In the genomic region with DNA sequence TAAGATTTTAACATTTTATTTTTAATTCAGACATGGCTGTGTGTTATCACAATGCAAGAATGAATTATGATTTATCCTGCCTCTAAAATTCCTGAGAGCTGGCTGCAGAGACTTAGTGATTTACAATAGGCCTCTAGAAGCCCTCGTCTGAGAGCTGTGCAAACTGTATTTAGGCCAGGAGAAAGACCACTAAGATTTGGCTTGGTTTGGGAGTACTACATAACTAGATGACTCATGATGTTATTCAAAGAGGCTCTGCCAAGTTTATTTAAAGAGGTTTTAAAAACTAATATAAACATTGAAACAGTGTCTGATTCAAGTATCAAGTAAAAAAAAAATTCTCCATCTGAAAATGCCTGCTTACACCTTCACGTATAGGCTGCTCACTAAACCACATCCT, we compare ENCODE assay signal across 19 mouse cellular contexts.
DNase-seq lines count a peak whose midpoint lies in the region; ATAC-seq and TF ChIP-seq lines count a peak whose summit lies in the region.
"Had no signal": no experiment of that assay in that cellular context is flagged by ENCODE, and none has a peak within 500 bp of the region (broad histone marks: within the 10 kb centered on the region; RNA-seq: fewer than 3 reads in every experiment).

No protein-coding gene starts in this region.

- TF ChIP-seq EP300 in lung, postnatal 0 days (IDR thresholded peaks at IDR 0.05): no peak

- 0 out of 2 replicates have a peak, but pooled peaks have one; percentile 60 for ATAC-seq in kidney, embryonic 15.5 days (replicated peaks; ENCODE audit: low FRiP score)
- peak; percentile 52; the same call in 1 of the 2 replicates for ATAC-seq in lung, postnatal 0 days
- peak; percentile 59 for ATAC-seq in stomach, embryonic 15.5 days (ENCODE audit: insufficient read depth, low FRiP score, low read depth)
- no peak for ATAC-seq in activated CD4-positive, CD25-positive, alpha-beta regulatory T cell, adult 4 months
- ATAC-seq: liver, postnatal 0 days; midbrain, embryonic 16.5 days had no signal

- H3K27me3 ChIP-seq in kidney, embryonic 15.5 days: no peaks in the 10 kb centered on the region
- H3K27me3 ChIP-seq in lung, postnatal 0 days (replicated peaks; ENCODE audit: insufficient read depth, low read length): no peaks in the 10 kb centered on the region
- no peaks in the 10 kb centered on the region for H3K27me3 ChIP-seq in stomach, embryonic 15.5 days (replicated peaks)
- H3K27me3 ChIP-seq: embryonic facial prominence, embryonic 15.5 days; forebrain, embryonic 12.5 days; heart, embryonic 13.5 days; hindbrain, embryonic 15.5 days; neural tube, embryonic 15.5 days had no signal

- TF ChIP-seq CTCF in lung, postnatal 0 days (IDR thresholded peaks at IDR 0.05): no peak

- no peak overlapping the region for H3K9ac ChIP-seq in kidney, embryonic 15.5 days
- H3K9ac ChIP-seq in lung, postnatal 0 days (replicated peaks; ENCODE audit: low read depth): no peak overlapping the region
- H3K9ac ChIP-seq in stomach, embryonic 15.5 days: no peak overlapping the region
- H3K9ac ChIP-seq: embryonic facial prominence, embryonic 15.5 days; forebrain, embryonic 12.5 days; heart, embryonic 13.5 days; hindbrain, embryonic 15.5 days; liver, postnatal 0 days; neural tube, embryonic 15.5 days had no signal

- H3K9me3 ChIP-seq in kidney, embryonic 15.5 days (replicated peaks): no peaks in the 10 kb centered on the region
- H3K9me3 ChIP-seq in lung, postnatal 0 days (ENCODE audit: low read length): no peaks in the 10 kb centered on the region
- H3K9me3 ChIP-seq in stomach, embryonic 15.5 days: no peaks in the 10 kb centered on the region
- H3K9me3 ChIP-seq: embryonic facial prominence, embryonic 15.5 days; forebrain, embryonic 12.5 days; hindbrain, embryonic 15.5 days; neural tube, embryonic 15.5 days had no signal

- intact Hi-C loops in left cerebral cortex, postnatal 4 days (cut with DNase I): no loop called here

- peaks cover 10% of the 10 kb centered on the region; the same call in 1 of the 2 replicates for H3K4me1 ChIP-seq in kidney, embryonic 15.5 days
- no peaks in the 10 kb centered on the region; the same call in 1 of the 2 replicates for H3K4me1 ChIP-seq in lung, postnatal 0 days (ENCODE audit: insufficient read depth, low read depth, low read length)
- H3K4me1 ChIP-seq in stomach, embryonic 15.5 days: peaks cover 13% of the 10 kb centered on the region
- H3K4me1 ChIP-seq: forebrain, embryonic 12.5 days; heart, embryonic 13.5 days; hindbrain, embryonic 15.5 days had no signal

- no peaks in the 10 kb centered on the region for H3K36me3 ChIP-seq in kidney, embryonic 15.5 days
- no peaks in the 10 kb centered on the region for H3K36me3 ChIP-seq in lung, postnatal 0 days (ENCODE audit: insufficient read depth, low read length)
- no peaks in the 10 kb centered on the region for H3K36me3 ChIP-seq in stomach, embryonic 15.5 days
- H3K36me3 ChIP-seq: embryonic facial prominence, embryonic 15.5 days; forebrain, embryonic 12.5 days; heart, embryonic 13.5 days; hindbrain, embryonic 15.5 days; neural tube, embryonic 15.5 days had no signal

- WGBS in kidney, embryonic 15.5 days: 49% methylated on average over 2 of the region's 2 CpGs
- 34% methylated on average over 2 of the region's 2 CpGs for WGBS in lung, postnatal 0 days
- 39% methylated on average over 2 of the region's 2 CpGs for WGBS in stomach, embryonic 15.5 days

- H3K4me2 ChIP-seq in kidney, embryonic 15.5 days: no peak overlapping the region
- H3K4me2 ChIP-seq in lung, postnatal 0 days (replicated peaks; ENCODE audit: low read depth, low read length): no peak overlapping the region
- no peak overlapping the region for H3K4me2 ChIP-seq in stomach, embryonic 15.5 days
- H3K4me2 ChIP-seq: embryonic facial prominence, embryonic 15.5 days; forebrain, embryonic 12.5 days; heart, embryonic 13.5 days; hindbrain, embryonic 15.5 days; neural tube, embryonic 15.5 days had no signal

- H3K27ac ChIP-seq in kidney, embryonic 15.5 days: peak overlapping the region; percentile 63
- H3K27ac ChIP-seq in lung, postnatal 0 days (ENCODE audit: low read length): no peak overlapping the region
- H3K27ac ChIP-seq in stomach, embryonic 15.5 days: peak overlapping the region; percentile 84
- H3K27ac ChIP-seq: embryonic facial prominence, embryonic 15.5 days; forebrain, embryonic 12.5 days; heart, embryonic 13.5 days; hindbrain, embryonic 15.5 days; neural tube, embryonic 15.5 days had no signal

- H3K4me3 ChIP-seq in kidney, embryonic 15.5 days (replicated peaks): no peak overlapping the region
- H3K4me3 ChIP-seq in lung, postnatal 0 days (ENCODE audit: low read depth, low read length): no peak overlapping the region
- H3K4me3 ChIP-seq in stomach, embryonic 15.5 days (replicated peaks): no peak overlapping the region
- H3K4me3 ChIP-seq: embryonic facial prominence, embryonic 15.5 days; forebrain, embryonic 12.5 days; heart, embryonic 13.5 days; hindbrain, embryonic 15.5 days; neural tube, embryonic 15.5 days had no signal

- DNase-seq in kidney, postnatal 14 days: no peak
- DNase-seq in lung, postnatal 0 days (ENCODE audit: low spot score): peak; percentile 68
- no peak for DNase-seq in lung, postnatal 10 days
- DNase-seq in brain, adult 2 months (ENCODE audit: low read depth, low spot score): peak; percentile 20
- DNase-seq in left cerebral cortex, postnatal 4 days: no peak
- DNase-seq: adrenal gland, postnatal 10 days; cerebellum, adult 9-11 months; heart, postnatal 4 days; liver, postnatal 0 days; right cerebral cortex, postnatal 14 days had no signal

Comparison
In these comparisons a context has a peak if more than half of its experiments do, and no peak if none do; other contexts are left out.
1. DNase-seq: peak in lung, postnatal 0 days (single experiment) and brain, adult 2 months (single experiment); none in kidney, postnatal 14 days (single experiment), lung, postnatal 10 days (single experiment) and left cerebral cortex, postnatal 4 days (single experiment).